Mouse (Mus musculus): ENCODE measurements at regions not wholly inside any gene's neighbourhood (a gene's known extent, or its start where the extent isn't known, plus 50 kb on each side); places are given as distances from the start of the nearest gene placed in this dataset.

DNA sequence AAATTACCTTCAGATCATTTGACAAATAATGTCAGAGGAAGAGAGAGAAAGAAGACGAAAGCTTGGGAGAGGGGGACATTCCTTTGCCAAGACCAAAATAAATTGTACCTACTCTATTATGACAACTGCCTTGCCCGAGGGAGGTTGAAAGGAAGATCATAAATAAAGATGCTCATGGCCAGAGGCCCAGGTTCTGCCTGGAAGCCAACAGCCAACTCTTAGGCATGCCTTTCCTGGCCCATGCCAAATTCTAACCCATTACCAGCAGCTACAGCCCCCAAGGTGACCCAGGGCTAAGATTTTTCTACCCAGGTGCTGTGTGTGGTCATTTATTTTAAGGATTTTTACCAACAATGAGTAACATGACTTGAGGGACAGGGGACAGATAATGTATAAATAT is 54.9 kb downstream of the Cbln1 start:
- DNase-seq = peak; percentile 23

DNA sequence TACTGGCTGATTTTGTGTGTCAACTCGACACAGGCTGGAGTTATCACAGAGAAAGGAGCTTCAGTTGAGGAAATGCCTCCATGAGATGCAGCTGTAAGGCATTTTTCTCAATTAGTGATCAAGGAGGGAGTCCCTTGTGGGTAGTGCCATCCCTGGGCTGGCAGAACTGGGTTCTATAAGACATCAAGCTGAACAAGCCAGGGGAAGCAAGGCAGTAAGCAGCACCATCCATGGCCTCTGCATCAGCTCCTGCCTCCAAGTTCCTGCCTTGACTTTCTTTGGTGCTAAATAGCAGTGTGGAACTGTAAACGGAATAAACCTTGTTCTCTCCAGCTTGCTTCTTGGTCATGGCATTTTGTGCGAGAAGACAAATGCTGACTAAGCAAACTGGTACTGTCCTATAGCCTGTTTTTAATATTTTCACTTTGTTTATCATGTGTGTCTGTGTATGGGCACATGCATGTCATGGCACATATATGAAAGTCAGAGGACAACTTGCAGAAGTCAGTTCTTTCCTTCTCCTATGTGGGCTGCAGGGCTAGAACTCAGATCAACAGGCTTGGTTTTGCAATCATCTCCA is 57.3 kb downstream of the Cbln1 start:
- DNase-seq = no peak

DNA sequence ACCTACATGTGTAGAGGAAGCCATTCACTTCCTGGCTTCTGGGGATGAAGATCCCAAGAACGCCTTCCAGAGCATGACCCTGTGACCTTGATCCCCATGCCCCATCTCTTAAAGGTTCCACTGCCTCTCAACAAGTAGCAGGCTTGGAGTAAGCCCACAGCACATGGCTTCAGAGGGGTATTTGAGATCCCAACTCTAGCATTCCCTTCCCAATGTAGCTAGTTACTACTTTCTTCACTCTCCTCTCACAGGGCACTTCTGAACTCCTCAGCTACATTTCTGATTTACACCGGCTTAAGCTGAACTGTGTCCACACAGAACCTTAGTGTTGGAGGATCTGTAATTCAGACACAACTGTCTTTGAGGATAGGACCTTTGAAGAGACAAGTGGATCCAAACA is 83.4 kb downstream of the Cbln1 start:
- no peak for DNase-seq

DNA sequence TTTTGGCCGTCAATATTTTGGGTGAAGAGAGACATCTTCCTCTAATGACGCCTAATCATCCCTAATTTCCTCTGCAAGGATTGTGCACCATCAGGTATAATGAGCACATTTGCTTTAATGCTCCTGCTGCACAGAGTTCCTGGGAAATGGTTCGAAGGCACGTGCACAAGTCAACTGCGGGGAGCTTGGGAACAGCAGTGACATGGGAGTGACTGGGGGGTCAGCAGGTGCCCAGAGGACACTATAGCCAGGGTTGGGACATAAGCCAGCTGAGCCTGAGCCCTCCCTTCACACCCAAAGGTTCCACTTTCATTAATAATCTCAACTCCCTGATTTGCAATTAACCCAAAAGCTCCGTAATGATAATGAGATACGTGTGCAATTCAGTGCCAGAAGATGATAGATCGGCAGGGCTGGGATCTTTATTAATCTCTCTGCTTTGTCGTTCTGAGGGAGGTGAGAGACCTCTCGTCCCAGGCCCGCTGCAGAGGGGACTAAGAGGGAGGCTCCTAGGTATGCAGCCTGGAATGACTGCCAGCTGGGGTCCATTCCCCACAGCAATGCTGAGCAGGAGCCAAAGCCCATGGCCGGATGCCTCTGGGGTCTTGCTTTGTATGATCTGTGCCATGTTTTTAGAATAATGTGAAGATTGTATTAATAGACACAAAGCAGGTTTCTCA is 88.7 kb downstream of the Cbln1 start:
- DNase-seq = no peak

DNA sequence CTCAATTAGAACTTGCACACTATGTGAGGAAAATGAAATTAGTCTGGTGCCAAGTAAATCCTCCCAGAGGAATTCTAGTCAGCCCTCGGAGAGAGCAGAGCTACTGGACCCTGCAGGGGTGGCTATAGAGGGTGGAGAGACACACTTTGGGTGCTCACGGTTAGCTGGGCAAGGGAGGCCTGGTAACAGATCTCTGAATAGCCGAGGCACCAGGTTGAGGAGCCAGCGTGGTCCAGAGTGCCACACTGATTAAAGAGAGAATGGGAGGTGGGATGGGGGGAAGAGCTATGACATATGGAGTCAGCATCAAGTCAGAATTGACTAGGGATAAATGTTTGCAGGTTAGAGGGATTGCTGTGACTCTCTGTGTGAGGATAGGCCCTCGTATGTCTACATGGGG is 90.1 kb downstream of the Cbln1 start:
- no peak for DNase-seq

DNA sequence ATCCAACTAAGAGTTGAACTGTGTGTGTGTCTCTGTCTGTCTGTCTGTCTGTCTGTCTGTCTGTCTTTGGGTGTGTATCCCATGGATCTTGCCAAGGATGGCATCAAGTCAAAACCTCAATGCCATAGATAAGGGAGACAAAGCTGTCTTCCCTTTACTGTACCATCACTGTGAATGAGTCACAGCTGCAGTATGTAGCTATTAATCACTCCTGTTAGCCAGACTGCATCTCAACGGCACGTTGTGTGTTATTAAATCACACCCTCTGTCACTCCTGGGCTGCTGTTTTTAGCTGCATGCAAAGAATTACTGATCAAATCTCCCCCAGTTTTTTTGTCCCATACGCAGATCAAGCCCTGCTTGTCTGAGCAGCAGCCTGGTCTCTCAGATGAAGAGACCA is 91.6 kb downstream of the Cbln1 start:
- no peak for DNase-seq

DNA sequence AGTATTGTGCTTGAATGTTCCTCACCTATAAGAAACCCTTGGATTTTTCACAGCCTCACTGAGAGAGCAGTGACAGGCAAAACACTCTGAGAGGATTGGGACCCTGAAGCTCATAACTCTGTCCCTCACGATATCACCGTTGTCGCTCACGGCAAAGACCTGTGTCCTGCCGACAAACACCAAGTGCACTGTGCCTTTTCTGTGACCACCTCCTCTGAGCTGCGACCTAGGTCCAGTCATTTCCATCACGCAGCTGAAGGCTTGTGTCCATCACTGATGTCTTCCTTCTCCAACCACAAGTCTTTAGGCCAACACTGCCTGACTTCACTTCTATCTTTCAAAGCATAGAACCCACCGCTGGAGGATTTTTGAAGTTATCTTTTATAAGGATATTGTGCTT is 93.1 kb downstream of the Cbln1 start:
- DNase-seq = no peak

DNA sequence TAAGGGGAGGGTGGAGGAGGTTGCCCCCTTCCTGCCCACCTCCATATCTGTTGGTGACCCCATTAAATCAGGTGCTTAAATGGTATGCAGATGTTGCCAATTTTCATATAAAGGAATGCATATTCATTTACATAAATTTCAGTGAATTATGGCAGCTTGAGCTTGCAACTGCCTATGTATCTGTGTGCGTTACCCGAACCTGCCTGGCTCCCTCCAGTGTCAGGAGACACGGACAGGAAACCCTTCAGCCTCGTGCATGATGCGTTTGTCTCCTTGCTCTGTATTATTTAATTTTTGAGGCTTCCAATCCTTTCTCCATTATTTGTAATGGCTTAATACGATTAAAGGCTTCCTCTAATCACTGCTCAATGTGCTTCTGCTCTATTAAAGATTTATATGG is 98.4 kb downstream of the Cbln1 start:
- no peak for DNase-seq

DNA sequence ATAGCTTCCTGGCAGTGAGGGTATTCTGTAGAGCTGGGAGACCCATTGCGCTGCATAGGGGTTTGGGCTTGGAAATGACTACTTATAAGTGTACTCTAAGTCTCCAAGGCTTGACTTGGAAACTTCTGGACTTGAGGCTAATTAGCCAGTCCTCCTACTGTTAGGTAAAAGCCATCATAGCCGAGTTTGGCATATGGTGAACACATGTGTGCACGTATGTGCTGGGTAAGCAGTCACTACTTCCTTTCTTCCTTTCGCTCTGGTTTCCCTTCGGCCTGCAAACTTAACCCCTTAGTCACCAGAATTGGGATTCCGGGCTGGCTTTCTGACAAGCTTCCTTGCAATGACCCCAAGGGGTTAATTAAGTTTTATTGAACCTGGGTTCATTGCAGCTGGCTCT is 98.9 kb downstream of the Cbln1 start:
- DNase-seq = no peak

DNA sequence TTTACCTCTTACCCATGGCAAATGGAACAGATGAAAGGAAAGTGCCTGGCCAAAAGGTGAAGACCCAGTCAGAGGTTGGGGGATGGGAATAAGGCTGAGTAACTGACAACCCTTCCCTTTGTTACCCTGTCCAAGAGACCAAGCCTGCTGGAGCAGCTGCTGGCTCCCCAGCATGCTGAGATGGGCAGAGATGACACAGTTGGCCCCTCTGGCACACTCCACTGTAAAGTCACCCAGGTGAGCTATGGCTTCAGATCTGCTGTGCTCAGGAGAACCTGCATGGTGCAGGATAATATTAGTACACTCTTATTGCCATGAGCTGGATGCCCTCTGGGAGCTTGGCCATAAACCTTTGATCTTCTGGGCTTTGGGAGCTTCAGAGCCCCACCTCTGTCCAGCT is 100.3 kb downstream of the Cbln1 start:
- peak; percentile 64 for DNase-seq

DNA sequence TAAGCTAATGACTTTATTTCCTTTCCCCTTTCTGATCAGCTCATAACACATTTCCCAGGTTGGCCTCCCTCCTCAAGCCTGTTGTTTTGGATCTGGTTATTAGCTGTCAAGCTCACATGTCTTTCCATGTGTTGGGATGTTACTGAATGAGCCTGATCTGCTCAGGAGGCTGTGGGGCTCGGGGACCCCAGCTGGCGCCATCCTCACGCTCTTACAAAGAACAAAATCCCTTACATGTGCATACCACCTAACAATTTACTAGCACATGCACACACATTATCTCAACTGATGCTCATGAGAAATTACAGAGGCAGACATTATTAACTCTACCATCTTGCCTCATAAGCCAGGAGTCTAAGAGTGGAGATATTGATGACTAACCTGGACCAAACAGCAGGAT is 102.2 kb downstream of the Cbln1 start:
- no peak for DNase-seq

DNA sequence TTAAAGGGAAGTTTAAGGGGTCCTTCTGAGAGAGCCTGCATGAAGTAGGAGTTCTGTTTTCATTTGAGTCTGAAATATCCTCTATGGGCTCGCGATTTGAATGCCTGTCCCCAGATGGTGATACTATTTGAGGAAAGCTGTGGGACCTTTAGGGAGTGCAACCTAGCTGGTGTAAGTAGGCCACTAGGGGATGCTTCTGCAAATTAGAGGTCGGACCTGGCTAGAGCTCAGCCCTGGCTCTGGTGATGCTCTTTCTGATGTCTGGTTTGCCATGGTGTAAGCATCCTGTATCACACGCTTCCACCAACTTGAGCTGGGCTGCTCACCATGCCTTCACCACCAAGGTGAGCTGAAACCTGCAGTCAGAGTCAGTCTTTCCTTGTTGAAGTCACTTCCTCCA is 121.9 kb downstream of the Cbln1 start:
- DNase-seq = peak; percentile 65

DNA sequence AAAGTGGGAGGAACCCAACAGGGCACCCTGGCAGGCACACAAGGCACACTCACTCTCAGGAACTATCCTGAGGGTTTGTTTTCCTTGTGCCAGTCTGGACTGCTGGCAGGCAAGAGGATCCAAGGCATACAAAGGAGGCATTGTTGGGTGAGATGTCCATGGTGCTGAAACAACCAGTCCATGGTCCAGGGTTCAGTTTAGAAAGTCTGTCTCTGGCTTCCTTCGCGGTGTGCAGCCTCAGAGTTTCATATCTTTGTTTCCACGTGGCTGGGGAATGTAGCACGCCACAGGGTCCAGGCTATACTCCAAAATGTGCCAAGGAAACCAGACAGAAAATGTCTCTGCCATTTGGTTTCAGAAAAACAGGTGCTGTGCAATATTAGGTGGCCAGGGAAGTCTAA is 122.6 kb downstream of the Cbln1 start:
- DNase-seq = peak; percentile 90

DNA sequence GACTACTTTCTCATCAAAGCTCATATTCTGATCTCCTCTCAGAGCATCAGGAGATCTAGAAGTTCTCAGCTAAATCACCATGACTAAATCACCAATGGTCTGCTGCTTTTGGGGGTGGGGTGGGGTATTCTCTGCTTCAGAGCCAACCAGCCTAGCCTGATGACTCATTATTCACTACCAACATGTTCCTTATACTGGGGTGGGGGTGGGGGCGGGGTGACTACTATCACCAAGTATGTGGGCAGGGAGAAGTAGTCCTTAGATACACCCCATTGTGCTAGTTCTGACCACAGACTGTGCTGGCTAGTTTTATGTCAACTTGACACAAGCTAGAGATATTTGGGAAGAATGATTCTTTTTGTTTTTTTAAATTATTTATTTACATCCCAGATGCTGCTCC is 143.0 kb downstream of the Cbln1 start:
- no peak for DNase-seq

DNA sequence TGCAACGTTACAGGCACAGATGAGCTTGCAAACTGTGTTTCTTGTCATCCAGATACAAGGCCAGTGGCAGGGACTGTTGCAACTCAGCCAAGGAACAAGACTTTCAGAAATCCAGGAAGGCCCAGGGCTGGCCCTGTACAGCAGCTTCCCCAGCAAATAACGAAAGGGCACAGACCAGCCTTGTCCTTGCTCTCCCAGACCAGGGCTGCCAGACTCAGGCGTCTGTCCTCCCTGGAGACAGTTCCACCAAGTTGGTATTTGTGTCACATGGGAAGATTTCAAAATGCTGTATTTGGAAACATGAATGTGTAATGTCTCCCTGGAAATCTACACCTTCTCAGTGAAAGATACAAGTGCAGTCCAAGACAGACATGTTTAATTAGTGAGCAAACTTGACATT is 157.8 kb downstream of the Cbln1 start:
- no peak for DNase-seq

DNA sequence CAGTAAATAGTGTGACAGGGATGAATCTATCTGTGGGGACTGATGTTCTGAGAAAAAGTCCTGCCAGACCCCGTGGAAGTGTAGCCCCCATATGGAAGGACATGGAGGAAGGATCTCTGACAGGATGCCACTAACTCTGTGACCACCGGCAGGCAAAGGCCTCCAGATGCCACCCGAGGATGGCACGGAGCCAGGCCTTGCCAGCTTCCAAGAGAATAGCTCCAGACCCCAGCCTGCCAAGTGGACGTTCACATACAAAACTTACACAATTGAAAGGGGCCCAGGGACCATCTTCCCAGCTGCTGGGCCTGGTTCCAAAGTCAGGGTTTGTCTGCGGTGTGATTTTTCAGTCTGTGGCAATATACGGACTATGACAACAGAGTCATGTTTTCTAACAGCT is 161.1 kb downstream of the Cbln1 start:
- DNase-seq = peak; percentile 49

DNA sequence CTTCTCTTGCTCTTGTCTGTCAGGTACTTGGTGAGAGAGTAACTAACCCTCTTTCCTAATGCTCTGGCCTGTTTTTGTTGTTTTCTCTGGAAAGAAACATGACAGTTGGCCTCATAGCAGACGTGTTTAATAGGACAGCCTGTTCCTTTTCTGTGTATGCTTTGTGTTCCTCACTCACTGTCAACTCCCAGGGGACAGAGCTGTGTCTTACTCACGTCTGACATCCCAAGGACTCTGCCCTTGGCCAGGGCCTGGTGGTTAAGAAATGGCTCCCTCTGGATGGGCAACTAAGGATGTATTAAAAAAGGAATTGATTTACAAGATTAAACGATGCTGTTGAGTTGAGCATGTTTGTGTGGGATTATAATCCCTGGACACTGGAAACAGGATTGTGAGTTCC is 164.1 kb downstream of the Cbln1 start:
- DNase-seq = no peak

DNA sequence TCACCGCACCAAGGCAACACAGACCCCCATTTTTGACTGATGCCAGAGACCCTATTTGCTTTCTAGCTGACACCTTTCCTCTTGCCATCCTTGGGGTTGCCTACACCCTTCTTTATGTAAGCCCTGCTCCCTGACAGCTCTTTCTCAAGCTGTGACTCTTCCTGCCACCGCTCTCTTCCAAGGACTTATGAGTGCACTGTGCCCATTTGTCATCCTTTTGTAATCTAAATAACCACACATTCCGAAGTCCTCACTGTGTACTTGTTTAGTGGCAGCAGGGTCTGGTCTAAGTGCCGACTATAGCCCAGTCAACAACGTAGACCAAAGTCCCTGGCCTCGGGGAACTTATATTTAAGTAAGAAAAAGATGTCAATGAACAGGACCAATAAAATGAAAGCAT is 167.4 kb downstream of the Cbln1 start:
- no peak for DNase-seq

DNA sequence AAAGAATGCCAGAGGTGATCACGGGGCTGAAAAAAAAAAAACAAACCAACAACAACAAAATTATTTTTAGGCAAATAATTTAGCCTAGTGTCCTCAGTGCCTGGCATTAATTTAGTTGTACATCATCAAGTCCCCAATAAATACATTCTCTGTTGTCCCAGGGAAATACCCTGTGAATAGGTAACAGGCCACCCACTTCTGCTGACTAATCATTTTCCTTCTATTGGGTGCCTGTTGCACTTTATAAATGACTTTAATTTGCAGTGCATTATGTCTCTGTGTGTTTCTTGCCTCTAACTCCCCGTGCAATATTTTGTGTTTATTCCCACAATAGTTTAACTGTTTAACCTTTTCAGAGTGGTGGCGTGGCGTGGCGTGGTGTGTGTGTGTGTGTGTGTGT is 168.9 kb downstream of the Cbln1 start:
- no peak for DNase-seq

DNA sequence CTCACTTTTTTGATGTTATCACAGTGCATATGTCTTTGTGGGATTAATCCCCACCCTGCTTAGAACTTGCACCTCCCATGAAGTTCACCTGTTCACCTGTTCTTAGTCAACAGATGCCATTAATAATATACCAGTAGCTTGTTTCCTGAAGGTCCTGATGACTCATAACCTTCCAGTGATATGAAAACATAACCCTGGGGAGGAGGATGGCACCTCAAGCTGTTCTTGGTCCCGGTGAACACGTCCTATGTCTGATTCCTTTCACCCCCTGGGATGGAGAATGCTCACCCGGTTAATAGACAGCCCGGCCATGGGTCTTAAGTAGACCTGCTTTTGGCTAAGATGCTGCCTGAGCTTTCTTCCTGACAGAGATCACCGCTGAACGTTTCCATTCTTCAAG is 174.6 kb downstream of the Cbln1 start:
- no peak for DNase-seq

DNA sequence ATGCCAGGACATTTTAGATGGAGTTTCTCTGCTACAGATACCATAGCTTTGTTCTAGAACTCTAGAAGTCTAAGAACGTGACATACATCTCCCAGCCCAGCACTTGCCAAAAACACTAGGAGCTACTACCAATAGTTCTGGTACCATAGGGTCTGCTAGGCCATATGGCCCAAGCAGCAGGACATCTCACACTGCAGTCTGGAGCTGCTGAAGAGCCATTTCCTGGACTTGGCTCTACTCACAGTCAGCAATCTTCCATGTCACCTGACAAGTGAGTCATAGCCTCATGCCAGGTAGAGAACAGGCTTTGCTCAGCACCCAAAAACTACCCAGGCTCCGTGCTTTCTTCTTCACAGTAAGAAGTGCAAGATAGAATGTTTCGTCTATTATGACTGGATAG is 175.1 kb downstream of the Cbln1 start:
- DNase-seq = peak; percentile 97

DNA sequence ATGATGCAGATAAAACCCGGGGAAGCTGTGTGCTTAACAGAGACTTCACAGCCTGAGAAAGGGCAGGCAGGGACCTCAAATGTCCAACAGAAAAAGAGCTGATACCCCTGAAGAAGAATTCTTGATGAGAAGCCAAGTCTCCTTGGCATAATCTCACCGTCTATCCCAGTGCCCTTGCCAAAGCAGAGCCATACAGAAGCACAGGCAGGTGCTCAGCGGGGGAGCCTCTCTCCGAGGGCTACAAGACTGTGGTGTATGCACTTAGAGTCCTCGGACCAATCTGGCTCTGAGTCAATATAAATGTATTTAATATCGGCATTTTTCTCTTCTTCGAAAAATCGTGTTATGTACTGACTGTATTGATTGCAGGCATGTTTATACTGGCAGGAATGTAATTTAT is 186.3 kb downstream of the Cbln1 start:
- DNase-seq = peak; percentile 81

DNA sequence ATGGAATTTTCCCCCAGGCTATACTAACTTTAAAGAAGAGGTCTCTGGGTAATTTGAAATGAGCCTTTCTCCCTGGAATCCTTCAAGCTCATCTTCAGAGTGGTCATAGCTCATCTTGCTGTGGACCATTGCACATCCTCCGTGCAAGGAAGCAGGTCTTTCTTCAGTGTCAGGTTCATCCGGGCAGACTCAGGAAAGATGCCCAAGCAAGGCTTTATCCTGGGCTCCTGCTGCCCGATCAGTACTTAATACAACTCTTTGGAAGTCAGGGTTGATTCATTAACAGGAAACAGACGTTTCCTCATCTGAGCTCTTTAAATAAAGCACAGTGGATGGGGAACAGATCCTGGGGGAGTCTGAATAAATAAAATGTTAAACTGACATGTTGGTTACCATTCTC is 188.1 kb downstream of the Cbln1 start:
- DNase-seq = no peak

DNA sequence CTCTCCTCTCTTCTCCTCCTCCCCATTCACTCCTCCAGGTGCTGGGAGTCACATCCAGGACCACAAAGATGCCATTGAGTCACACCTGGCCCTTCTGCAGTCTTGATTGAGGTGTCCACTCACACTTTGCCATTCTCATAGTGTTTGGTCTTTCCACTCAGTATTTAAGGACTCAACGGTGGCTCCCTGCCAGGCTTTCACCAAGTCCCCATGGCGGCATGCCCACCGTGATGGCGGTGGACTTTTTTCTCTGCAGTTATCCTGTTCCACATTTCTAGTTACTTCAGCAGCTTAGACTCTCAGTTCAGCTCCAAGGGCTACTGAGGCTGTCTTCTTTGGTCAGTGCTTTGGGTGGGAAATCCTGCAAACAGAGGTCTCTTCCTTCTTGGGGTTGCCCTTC is 189.9 kb downstream of the Cbln1 start:
- DNase-seq = no peak

DNA sequence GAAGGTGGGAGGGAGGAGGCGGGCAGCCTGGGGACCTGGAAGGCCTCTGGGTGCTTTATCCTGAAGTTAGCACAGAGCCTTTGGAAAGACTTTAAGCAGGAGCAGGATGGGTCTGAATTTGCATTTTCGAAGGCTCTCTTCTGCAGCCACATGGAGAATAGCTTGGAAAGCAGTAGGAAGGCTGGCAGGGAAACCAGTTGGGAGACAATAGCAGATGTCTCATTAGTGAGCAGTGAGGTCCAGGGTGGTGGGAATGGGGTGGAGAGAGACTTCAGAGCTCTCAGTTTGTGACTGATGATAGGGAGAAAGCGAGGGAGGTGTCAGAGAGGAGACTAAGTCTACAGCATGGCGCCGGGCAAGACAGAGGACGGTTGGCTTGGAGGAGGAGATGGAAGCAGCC is 199.1 kb downstream of the Cbln1 start:
- DNase-seq = peak; percentile 53
